Mouse (Mus musculus): Measurements from ENCODE around the gene 1700123O20Rik.

1700123O20Rik gene

GRCm38 (mm10) chr14:54727565-54727964, 41.5 kb downstream of the 1700123O20Rik start:
- no peak for DNase-seq

- DNase-seq: no peak
Observed at GRCm38 (mm10) chr14:54728823-54729653, 43.0 kb downstream of the 1700123O20Rik start.

GRCm38 (mm10) chr14:54730305-54730704, 44.3 kb downstream of the 1700123O20Rik start:
- DNase-seq: no peak

GRCm38 (mm10) chr14:54732206-54732605, 46.2 kb downstream of the 1700123O20Rik start:
- DNase-seq: no peak

- DNase-seq: no peak
Observed at GRCm38 (mm10) chr14:54734004-54734403, 48.0 kb downstream of the 1700123O20Rik start.

- DNase-seq: no peak
Observed at GRCm38 (mm10) chr14:54735221-54735620, 49.2 kb downstream of the 1700123O20Rik start.

- DNase-seq: no peak
Observed at GRCm38 (mm10) chr14:54736555-54737552, 50.8 kb downstream of the 1700123O20Rik start.

GRCm38 (mm10) chr14:54737634-54738033, 51.6 kb downstream of the 1700123O20Rik start:
- no peak for DNase-seq

Data from thymus, postnatal 25 days (tissue).